Mouse (Mus musculus): ENCODE measurements around the gene Vmn2r56.
"Not testable (repeated sequence)": the region's sequence is repeated elsewhere in the genome, so short reads cannot be mapped to it uniquely, and the experiment has no call there.

Vmn2r56 gene

DNA sequence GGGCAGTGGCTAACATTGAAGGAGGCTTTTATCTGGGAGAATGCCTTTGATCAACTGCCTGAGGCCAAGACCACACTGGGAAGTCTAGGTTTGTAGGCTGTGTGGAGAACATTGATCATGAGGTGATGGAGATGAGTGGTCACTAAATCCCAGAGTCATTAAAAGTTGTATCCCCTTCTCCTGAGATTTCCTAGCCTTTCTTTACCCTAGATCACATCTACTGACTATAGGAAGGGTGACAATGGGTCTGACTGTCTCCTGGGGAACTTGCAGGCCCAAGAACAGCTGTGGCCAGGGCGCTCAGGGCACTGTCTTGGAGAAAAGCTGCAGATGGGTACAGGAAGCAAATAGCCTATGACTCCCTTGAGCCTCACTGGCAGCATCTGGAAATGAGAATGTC lies at the start of gene Vmn2r56:
Gene Vmn2r56, minus strand, starts transcription at position 101 of the 400 bp plus-strand sequence.
- CTCF ChIA-PET, result no interaction called here

DNA sequence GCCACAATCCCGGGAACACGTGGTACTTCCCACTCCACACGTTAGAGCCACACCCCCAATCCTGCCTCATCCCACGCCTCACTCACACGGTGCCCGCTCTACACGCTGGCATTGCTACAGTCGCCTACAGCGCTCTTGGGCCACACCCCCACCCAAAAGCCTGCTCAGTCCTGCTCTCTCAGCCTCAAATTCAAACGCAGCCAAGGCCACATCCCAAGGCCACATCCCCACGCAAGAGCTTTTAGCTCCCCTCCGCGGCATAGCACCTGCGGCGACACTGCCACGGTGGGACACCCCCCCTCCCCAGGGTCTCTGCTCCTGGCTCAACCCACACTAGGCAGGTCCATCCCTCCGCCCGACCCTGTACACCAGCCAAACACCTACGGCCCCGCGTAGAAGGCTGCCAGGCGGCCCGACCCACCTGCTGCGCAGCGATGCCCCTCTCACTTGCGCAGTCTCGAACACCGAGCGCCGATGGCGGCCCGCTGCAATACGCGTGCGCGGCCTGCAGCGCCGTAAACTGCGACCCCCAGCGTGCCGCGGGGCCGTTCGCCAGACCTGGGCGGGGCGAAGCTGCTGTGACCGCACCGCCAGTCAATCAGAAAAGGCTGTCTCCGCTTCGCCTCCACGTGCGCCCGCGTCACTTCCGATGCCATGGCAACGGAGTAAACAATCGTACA lies 45.5 kb upstream of the Vmn2r56 start:
- ChIA-PET POLR2A (interaction anchor here in 3 of 4 experiments (0.7 to 1.7 kb wide), 8 partner anchors 14 to 301 kb away, joined by 3 to 6 read pairs (median 4); partner anchors contain the start of genes Rps5 (in 1 of the 3), Zfp110 (in 1 of the 3), Zfp128 (in 1 of the 3) and Zscan18 (in 1 of the 3)), CTCF (no interaction called here)

More for the DNA sequence above, at the start of gene Vmn2r56:
- POLR2A ChIA-PET, result no interaction called here

DNA sequence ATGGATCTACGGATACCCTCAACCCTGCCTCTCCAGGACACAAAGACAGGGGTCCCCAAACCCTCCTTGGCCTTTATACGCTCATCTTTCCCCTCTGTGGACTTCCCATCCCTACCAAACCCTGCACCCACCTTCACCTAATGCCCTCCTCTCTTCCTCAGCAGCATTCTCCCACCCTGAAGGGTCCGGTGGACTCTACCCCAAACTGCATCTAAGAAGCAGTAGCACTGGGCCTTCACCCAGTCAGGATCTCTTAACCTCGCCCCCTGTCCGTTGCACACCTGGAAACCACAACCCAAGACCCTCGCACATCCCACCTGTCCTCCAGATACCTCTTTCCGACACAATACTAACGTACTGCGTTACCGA lies 45.0 kb upstream of the Vmn2r56 start:
- CTCF ChIA-PET, result no interaction called here
- POLR2A ChIA-PET, result interaction anchor here in 1 of 4 experiments (1.1 to 1.7 kb wide), 3 partner anchors 15 to 191 kb away, joined by 3 to 4 read pairs (median 4); partner anchors contain the start of gene Zfp128

DNA sequence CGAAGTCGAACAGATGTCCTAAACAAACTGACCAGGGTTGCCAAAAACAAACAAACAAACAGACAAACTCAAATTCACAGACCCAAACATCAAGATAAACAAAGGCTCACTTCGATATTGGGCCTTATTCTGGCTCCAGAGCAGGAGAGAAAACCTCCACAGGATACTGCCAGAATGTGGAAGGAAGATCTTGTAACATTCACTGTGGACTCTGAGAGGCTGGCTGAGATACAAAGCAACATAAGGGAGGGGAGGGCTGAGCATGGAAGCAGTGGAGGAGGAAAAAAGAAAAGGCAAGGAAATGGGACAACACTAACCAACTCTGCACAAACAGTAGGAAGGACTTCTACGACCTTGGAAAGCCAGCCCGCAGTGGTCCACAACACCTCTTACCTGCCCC lies 44.3 kb upstream of the Vmn2r56 start:
- ChIA-PET POLR2A (no interaction called here), CTCF (no interaction called here)

DNA sequence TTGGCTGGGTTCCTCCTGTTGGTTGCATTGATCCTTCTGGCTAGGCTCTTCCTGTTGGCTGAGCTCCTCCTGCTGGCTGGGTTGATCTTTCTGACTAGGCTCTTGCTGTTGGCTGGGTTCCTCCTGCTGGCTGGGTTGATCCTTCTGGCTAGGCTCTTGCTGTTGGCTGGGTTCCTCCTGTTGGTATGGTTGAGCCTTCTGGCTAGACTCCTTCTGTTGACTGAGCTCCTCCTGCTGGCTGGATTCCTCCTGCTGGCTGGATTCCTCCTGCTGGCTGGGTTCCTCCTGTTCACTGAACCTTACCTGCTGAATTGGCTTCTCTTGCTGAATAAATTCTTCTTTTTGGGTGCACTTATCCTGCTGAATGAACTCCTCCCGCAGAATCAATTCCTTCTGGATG lies 39.8 kb upstream of the Vmn2r56 start:
- CTCF ChIA-PET, result no interaction called here
- POLR2A ChIA-PET, result interaction anchor here in 1 of 4 experiments (0.6 kb wide), 1 partner anchor 23 kb away, joined by 3 read pairs; no protein-coding TSS in a partner anchor

DNA sequence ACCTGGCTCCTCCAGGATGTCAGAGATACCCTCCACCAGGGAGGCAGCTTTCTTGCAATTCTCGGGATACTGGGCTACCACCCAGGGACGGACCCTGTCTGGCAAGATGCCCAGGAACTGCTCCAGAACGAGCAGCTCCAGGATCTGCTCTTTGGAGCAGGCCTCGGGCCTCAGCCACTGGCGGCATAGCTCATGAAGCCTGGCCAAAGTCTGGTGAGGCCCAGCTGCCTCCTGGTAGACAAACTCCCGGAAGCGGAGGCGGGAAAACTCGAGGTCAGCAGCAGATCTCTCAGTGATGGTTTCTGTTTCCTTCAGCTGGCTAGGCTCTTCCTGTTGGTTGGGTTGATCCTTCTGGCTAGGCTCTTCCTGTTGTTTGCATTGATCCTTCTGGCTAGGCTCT lies 39.3 kb upstream of the Vmn2r56 start:
- POLR2A ChIA-PET, result interaction anchor here in 1 of 4 experiments (0.6 kb wide), 1 partner anchor 22 kb away, joined by 3 read pairs; no protein-coding TSS in a partner anchor
- CTCF ChIA-PET, result no interaction called here

DNA sequence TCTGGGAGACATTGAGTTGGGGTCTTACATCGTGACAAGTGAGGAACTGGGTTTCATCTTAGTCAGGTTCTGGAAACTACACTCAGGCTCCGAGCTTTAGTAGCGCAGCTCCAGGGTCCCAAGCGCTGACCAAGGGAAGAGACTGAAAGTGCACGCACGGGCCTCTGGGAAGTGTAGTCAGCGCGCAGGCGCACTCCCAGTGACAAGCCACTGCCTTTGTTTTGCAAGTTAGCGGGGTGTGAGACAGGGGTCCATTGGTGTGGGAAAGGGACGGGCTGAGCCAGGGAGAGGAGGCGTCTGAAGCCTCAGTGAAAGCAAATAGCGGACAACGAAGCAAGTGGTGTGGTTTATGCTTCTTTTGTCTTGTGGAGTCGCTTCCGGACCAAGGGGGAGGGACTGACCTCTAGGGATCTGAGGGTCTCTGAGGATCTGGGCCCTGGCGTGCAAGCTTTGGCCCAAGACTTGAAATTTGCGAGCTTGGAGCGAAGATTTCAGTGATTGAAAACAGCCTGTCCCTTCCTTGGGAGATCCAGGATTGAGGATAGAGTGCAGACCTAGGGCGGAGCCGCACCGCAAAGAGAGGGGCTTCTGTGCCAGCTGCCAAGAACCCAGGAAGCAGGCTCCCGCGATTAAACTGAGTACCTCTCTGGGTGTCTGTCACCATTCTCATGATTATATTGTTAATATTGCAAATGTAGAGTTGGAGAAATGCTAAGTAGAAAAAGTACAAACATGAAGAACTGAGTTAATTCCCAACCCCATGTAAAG lies 14.8 kb upstream of the Vmn2r56 start:
- CTCF ChIA-PET, result interaction anchor here in 1 of 4 experiments (0.7 kb wide), 1 partner anchor 498 kb away, joined by 3 read pairs; no protein-coding TSS in a partner anchor
- POLR2A ChIA-PET, result interaction anchor here in 2 of 4 experiments (0.6 to 2.3 kb wide), 3 partner anchors 85 to 173 kb away, joined by 3 to 8 read pairs (median 6); partner anchors contain the start of genes Rps5 (in 1 of the 2) and Zfp110 (in 1 of the 2)

DNA sequence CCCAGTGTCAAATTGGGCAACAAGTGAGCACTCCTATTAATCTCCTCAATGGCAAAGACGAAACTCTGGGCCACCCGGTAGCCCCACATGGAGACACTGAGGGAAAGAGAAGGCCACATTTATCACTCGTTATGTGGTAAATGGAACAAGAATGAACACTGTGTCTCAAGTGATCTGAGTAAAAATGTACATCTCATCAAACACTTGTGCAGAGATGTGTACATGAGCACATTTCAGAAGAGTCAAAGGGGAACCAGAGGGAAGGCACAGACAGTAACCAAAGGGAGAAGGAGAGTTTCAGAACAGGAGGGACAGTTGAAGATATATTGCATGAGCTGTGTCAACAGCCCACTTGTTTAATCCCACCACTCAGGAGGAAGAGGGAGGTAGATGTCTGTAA lies 49.9 kb downstream of the Vmn2r56 start, which contains the start of gene Vmn2r55:
Gene Vmn2r55, minus strand, starts transcription at position 101 of the 400 bp plus-strand sequence.
- POLR2A ChIA-PET, CTCF ChIA-PET: not testable (repeated sequence)

DNA sequence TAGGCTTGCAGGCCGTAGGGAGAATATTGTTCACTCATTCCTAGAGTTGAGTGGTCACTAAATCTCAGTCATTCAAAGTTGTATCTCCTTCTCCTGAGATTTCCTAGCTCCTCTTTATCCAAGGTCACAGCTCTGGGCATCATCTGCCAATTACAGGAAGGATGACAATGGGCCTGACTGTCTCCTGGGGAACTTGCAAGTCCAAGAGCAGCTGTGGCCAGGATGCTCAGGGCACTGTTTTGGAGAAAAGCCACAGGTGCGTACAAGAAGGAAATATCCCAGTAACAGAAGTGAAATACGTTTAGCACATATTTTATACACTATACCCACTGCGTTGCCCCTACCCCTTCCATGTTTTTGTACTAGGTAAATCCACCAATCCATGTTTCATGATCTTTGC lies 94.6 kb downstream of the Vmn2r56 start, which contains the start of gene Vmn2r54:
Gene Vmn2r54, minus strand, starts transcription at position 101 of the 400 bp plus-strand sequence.
- CTCF ChIA-PET, POLR2A ChIA-PET: not testable (repeated sequence)
